Mouse (Mus musculus): ENCODE results near the gene Rnf220. TPM values are rescaled to one million over a fixed set of nuclear protein-coding genes. Genes with fewer than 3 reads are reported as not detected.

Rnf220 gene
- polyA plus RNA-seq, 1 experiment, result 217 TPM

DNA sequence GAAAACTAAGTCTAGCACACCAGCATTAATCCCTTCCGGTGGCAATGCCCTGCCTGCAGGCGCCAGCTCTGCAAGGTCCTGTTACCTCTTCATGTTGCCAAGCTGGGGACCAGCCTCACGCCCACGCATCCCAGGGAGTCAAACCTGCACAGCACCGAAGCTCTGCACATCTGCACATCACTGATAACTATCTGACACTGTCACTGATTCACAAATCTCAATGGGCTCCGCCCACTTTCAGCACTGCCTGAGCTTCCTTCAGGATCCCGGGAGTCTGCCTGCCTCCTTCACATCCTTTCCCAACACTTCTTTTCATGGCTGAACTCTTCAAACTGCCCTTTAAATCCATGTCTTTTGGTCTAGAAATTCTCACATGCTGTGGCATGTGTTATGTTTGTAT is 138.9 kb downstream of the Rnf220 start:
- no peak overlapping the region for H3K27ac ChIP-seq (ENCODE audit: insufficient read depth, low read length)
- no peak overlapping the region for H3K4me3 ChIP-seq (ENCODE audit: insufficient read depth, low read length)
- no peaks in the 10 kb centered on the region for H3K4me1 ChIP-seq (ENCODE audit: control insufficient read depth, insufficient read depth, low read length)
- TF ChIP-seq CTCF (IDR thresholded peaks at IDR 0.05; ENCODE audit: extremely low read depth, insufficient read depth, low read length), result no peak
- TF ChIP-seq POLR2A (IDR thresholded peaks at IDR 0.05; ENCODE audit: extremely low read depth, insufficient read depth, low read length), result no peak

- TF ChIP-seq CTCF (IDR thresholded peaks at IDR 0.05; ENCODE audit: extremely low read depth, insufficient read depth, low read length) (no peak), POLR2A (IDR thresholded peaks at IDR 0.05; ENCODE audit: extremely low read depth, insufficient read depth, low read length) (no peak)
- Histone ChIP-seq H3K4me3 (ENCODE audit: insufficient read depth, low read length) (no peak overlapping the region), H3K4me1 (ENCODE audit: control insufficient read depth, insufficient read depth, low read length) (no peaks in the 10 kb centered on the region), H3K27ac (ENCODE audit: insufficient read depth, low read length) (no peak overlapping the region)
Observed at GRCm38 (mm10) chr4:117357104-117357503, 139.7 kb downstream of the Rnf220 start.

- Histone ChIP-seq H3K27ac (ENCODE audit: insufficient read depth, low read length) (no peak overlapping the region), H3K4me3 (ENCODE audit: insufficient read depth, low read length) (no peak overlapping the region), H3K4me1 (ENCODE audit: control insufficient read depth, insufficient read depth, low read length) (no peaks in the 10 kb centered on the region)
- TF ChIP-seq CTCF (IDR thresholded peaks at IDR 0.05; ENCODE audit: extremely low read depth, insufficient read depth, low read length) (no peak), POLR2A (IDR thresholded peaks at IDR 0.05; ENCODE audit: extremely low read depth, insufficient read depth, low read length) (no peak)
Observed at GRCm38 (mm10) chr4:117356223-117356622, 140.6 kb downstream of the Rnf220 start.

GRCm38 (mm10) chr4:117354651-117355050 is 142.2 kb downstream of the Rnf220 start:
- Histone ChIP-seq H3K27ac (ENCODE audit: insufficient read depth, low read length) (0 out of 2 replicates have a peak overlapping the region, but pooled peaks have one; percentile 10), H3K4me3 (ENCODE audit: insufficient read depth, low read length) (no peak overlapping the region), H3K4me1 (ENCODE audit: control insufficient read depth, insufficient read depth, low read length) (no peaks in the 10 kb centered on the region)
- TF ChIP-seq CTCF (IDR thresholded peaks at IDR 0.05; ENCODE audit: extremely low read depth, insufficient read depth, low read length), result no peak
- TF ChIP-seq POLR2A (IDR thresholded peaks at IDR 0.05; ENCODE audit: extremely low read depth, insufficient read depth, low read length), result no peak

- H3K4me1 ChIP-seq (ENCODE audit: control insufficient read depth, insufficient read depth, low read length), result no peaks in the 10 kb centered on the region
- no peak overlapping the region for H3K27ac ChIP-seq (ENCODE audit: insufficient read depth, low read length)
- H3K4me3 ChIP-seq (ENCODE audit: insufficient read depth, low read length), result no peak overlapping the region
Observed at GRCm38 (mm10) chr4:117352957-117353356, 143.9 kb downstream of the Rnf220 start.

GRCm38 (mm10) chr4:117352071-117352470 is 144.8 kb downstream of the Rnf220 start:
- no peak overlapping the region for H3K27ac ChIP-seq (ENCODE audit: insufficient read depth, low read length)
- no peaks in the 10 kb centered on the region for H3K4me1 ChIP-seq (ENCODE audit: control insufficient read depth, insufficient read depth, low read length)
- TF ChIP-seq CTCF (IDR thresholded peaks at IDR 0.05; ENCODE audit: extremely low read depth, insufficient read depth, low read length) (no peak), POLR2A (IDR thresholded peaks at IDR 0.05; ENCODE audit: extremely low read depth, insufficient read depth, low read length) (no peak)
- no peak overlapping the region for H3K4me3 ChIP-seq (ENCODE audit: insufficient read depth, low read length)

More at GRCm38 (mm10) chr4:117352957-117353356, 143.9 kb downstream of the Rnf220 start:
- TF ChIP-seq CTCF (IDR thresholded peaks at IDR 0.05; ENCODE audit: extremely low read depth, insufficient read depth, low read length), result no peak
- TF ChIP-seq POLR2A (IDR thresholded peaks at IDR 0.05; ENCODE audit: extremely low read depth, insufficient read depth, low read length), result no peak

DNA sequence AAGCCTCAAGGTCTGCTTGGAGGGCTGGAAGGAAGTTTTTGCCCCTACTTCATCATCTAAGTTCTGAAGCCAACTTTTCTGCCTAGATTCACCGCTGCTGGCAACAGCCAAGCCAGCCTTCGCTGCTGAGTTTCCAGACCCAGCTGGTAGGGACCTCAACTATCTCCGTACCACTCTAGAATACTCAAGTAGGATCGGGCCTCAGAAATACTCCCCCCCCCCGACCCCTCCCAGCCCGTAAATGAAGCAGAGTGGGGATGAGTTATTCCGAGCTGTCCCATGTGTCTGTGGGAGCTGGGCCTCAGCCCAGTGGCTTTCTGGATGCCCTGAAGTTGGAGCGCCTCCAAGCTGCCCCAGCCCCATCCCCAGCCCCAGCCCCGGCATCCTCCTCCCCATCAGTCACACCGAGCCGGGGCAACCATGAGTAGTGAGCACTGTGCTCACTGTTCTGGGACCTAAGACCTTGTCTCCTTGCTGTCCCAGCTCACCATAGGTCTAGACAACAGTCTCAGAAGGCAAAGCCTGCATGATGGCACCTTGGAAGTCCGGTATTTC is 146.6 kb downstream of the Rnf220 start:
- H3K4me3 ChIP-seq (ENCODE audit: insufficient read depth, low read length), result no peak overlapping the region
- H3K4me1 ChIP-seq (ENCODE audit: control insufficient read depth, insufficient read depth, low read length), result no peaks in the 10 kb centered on the region
- H3K27ac ChIP-seq (ENCODE audit: insufficient read depth, low read length), result no peak overlapping the region
- TF ChIP-seq CTCF (IDR thresholded peaks at IDR 0.05; ENCODE audit: extremely low read depth, insufficient read depth, low read length), result no peak
- TF ChIP-seq POLR2A (IDR thresholded peaks at IDR 0.05; ENCODE audit: extremely low read depth, insufficient read depth, low read length), result no peak

- Histone ChIP-seq H3K4me3 (ENCODE audit: insufficient read depth, low read length) (no peak overlapping the region), H3K27ac (ENCODE audit: insufficient read depth, low read length) (no peak overlapping the region), H3K4me1 (ENCODE audit: control insufficient read depth, insufficient read depth, low read length) (no peaks in the 10 kb centered on the region)
- TF ChIP-seq CTCF (IDR thresholded peaks at IDR 0.05; ENCODE audit: extremely low read depth, insufficient read depth, low read length), result no peak
- no peak for TF ChIP-seq POLR2A (IDR thresholded peaks at IDR 0.05; ENCODE audit: extremely low read depth, insufficient read depth, low read length)
Observed at GRCm38 (mm10) chr4:117349327-117349726, 147.5 kb downstream of the Rnf220 start.

GRCm38 (mm10) chr4:117346025-117346424 is 150.8 kb downstream of the Rnf220 start:
- Histone ChIP-seq H3K4me3 (ENCODE audit: insufficient read depth, low read length) (no peak overlapping the region), H3K27ac (ENCODE audit: insufficient read depth, low read length) (no peak overlapping the region), H3K4me1 (ENCODE audit: control insufficient read depth, insufficient read depth, low read length) (no peaks in the 10 kb centered on the region)
- TF ChIP-seq CTCF (IDR thresholded peaks at IDR 0.05; ENCODE audit: extremely low read depth, insufficient read depth, low read length), result peak; percentile 64
- no peak for TF ChIP-seq POLR2A (IDR thresholded peaks at IDR 0.05; ENCODE audit: extremely low read depth, insufficient read depth, low read length)

DNA sequence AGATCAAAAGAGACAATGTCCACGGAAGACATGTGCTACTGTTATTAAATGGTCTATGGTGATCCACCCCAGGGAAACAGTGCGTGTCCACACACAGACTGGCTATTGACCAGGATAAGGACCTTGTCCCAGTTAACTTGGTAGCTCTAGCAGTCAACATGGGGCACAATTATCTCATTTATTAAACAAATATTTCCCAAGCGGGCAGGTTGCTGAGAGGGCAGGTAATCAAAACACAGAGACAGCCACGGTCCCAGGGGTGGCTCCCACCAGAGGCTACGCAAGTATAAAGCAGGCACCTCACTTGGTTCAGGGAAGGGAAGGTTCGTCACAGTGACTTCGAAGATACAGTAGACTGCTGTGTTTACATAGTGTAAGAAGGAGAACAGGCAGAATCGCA is 153.5 kb downstream of the Rnf220 start:
- H3K27ac ChIP-seq (ENCODE audit: insufficient read depth, low read length), result no peak overlapping the region
- no peak for TF ChIP-seq POLR2A (IDR thresholded peaks at IDR 0.05; ENCODE audit: extremely low read depth, insufficient read depth, low read length)
- no peak for TF ChIP-seq CTCF (IDR thresholded peaks at IDR 0.05; ENCODE audit: extremely low read depth, insufficient read depth, low read length)
- H3K4me1 ChIP-seq (ENCODE audit: control insufficient read depth, insufficient read depth, low read length), result no peaks in the 10 kb centered on the region
- no peak overlapping the region for H3K4me3 ChIP-seq (ENCODE audit: insufficient read depth, low read length)

Data from cortical plate, adult 2 months (tissue).